Mouse (Mus musculus) thymus, postnatal 14 days (tissue): ENCODE measurements around the gene Lrriq1.

ENCODE experiments used
- DNase-seq: peaks from one replicate; pipeline ENCODE4 v3.0.0; 2021

Gene Lrriq1

GRCm38 (mm10) chr10:103028253-103029131, 207.6 kb downstream of the Lrriq1 start:
- no peak for DNase-seq

DNA sequence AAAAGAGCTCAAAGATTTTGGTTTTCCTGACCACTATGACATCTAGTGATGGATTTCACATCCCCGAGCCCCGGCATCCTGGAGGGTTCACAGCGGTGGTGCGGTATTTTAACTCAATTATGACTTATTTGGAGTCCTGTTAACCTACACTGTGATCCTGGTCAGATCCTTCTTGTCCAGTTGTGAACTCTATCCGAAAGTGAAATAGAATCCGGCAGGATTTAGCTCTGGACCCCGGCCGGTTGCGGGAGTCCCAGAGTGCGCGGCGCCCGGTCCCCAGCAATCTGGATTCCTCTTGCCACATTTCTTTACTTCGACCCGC, 208.2 kb downstream of the Lrriq1 start:
- DNase-seq, result no peak

GRCm38 (mm10) chr10:103027226-103027930, 208.7 kb downstream of the Lrriq1 start:
- DNase-seq, result no peak

DNA sequence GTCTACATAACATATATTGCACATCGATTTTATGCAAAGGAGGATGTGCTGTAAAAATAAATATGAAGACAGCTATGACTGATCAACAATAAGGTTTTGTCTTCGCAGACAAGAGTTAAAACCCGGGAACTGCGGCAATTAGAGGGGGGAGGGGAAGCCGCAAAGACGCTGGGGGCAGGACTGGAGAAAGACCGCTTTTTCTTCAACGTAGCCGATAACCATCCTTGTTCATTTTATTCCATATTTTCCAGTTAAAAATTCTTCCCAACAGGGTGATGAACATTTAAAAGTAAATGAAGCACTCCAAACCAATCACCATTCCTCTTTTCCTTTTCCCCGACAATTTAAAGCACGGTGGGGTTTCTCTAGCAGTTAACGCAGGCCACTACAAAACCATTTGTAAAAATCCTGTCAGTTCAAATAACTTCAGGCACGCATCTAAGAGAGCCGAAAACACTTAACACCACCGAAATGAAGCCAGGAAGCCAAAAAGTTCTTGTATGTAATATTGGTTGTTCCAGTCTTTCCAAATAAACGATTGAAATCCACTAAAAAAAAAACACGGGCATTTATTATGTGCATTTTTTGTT, 209.4 kb downstream of the Lrriq1 start:
- DNase-seq, result no peak

GRCm38 (mm10) chr10:103002556-103002955, 233.6 kb downstream of the Lrriq1 start:
- DNase-seq, result no peak

GRCm38 (mm10) chr10:103000902-103001301, 235.2 kb downstream of the Lrriq1 start:
- DNase-seq, result no peak

DNA sequence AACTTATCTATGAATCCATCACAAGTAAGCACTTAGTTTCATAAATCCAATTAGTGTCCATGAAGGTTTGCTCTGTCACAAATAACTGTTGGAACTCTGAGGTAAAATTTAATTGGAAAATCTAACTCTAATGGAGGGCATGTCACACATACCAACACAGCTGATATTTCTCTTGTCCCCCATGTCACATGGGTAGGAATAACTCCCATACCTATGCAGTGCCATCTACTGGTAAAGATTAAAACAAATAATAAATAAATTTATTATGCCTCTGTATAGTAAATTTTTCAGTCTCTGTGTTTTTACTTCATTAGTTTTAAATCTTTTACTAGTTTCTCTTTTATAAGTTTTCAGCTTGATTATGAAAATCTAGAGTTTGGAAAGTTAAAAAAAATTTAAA, 236.5 kb downstream of the Lrriq1 start:
- DNase-seq, result no peak
